Mouse (Mus musculus): ENCODE measurements at regions not wholly inside any gene's neighbourhood (a gene's known extent, or its start where the extent isn't known, plus 50 kb on each side); places are given as distances from the start of the nearest gene placed in this dataset.
A peak's percentile ranks its signal among the peaks of the same experiment; 100 is the strongest.

GRCm38 (mm10) chr3:104586342-104587175 is 51.9 kb upstream of the Slc16a1 start:
- H3K36me3 ChIP-seq (ENCODE audit: control insufficient read depth, insufficient read depth), result no peaks in the 10 kb centered on the region
- no peaks in the 10 kb centered on the region for H3K9me3 ChIP-seq (replicated peaks; ENCODE audit: control insufficient read depth, low read length)
- WGBS, result 85% methylated on average over 6 of the region's 6 CpGs
- ATAC-seq (replicated peaks; ENCODE audit: extremely low read depth, insufficient read depth, low FRiP score), result no peak
- H3K4me2 ChIP-seq (ENCODE audit: low read depth, low read length), result no peak overlapping the region
- no peak overlapping the region for H3K27ac ChIP-seq (ENCODE audit: low read length)
- no peaks in the 10 kb centered on the region for H3K27me3 ChIP-seq (ENCODE audit: control insufficient read depth, insufficient read depth, low read length)
- no peak overlapping the region for H3K9ac ChIP-seq (ENCODE audit: low read length)
- no peak overlapping the region for H3K4me3 ChIP-seq (ENCODE audit: low read length)
- no peaks in the 10 kb centered on the region for H3K4me1 ChIP-seq (ENCODE audit: control insufficient read depth, insufficient read depth, low read length)

DNA sequence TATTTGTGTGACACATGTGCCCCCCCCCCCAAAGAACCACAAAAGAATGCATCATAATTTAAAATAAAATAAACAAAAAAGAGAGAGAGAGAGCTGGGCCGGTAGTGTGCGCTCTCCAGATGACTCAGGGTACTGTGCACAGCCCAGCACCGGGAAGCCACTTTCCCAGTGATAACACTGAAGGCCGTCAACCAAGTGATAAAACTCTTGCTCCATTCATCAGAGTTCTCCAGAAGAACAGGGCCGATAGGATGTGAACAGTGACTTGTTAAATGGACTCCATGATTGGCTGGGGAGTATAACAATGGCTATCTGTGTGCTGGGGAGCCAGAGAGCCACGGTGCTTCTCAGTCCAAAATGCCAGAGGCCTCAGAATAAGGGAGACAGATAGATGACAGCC is 53.2 kb upstream of the Slc16a1 start:
- no peak overlapping the region for H3K9ac ChIP-seq (ENCODE audit: low read length)
- H3K27me3 ChIP-seq (ENCODE audit: control insufficient read depth, insufficient read depth, low read length), result no peaks in the 10 kb centered on the region
- H3K4me2 ChIP-seq (ENCODE audit: low read depth, low read length), result no peak overlapping the region
- no peaks in the 10 kb centered on the region for H3K4me1 ChIP-seq (ENCODE audit: control insufficient read depth, insufficient read depth, low read length)
- 22% methylated on average over 6 of the region's 6 CpGs for WGBS
- H3K36me3 ChIP-seq (ENCODE audit: control insufficient read depth, insufficient read depth), result no peaks in the 10 kb centered on the region
- peak; percentile 32; the same call in 1 of the 2 replicates for ATAC-seq (replicated peaks; ENCODE audit: extremely low read depth, insufficient read depth, low FRiP score)
- no peaks in the 10 kb centered on the region for H3K9me3 ChIP-seq (replicated peaks; ENCODE audit: control insufficient read depth, low read length)
- H3K4me3 ChIP-seq (ENCODE audit: low read length), result no peak overlapping the region
- no peak overlapping the region for H3K27ac ChIP-seq (ENCODE audit: low read length)

DNA sequence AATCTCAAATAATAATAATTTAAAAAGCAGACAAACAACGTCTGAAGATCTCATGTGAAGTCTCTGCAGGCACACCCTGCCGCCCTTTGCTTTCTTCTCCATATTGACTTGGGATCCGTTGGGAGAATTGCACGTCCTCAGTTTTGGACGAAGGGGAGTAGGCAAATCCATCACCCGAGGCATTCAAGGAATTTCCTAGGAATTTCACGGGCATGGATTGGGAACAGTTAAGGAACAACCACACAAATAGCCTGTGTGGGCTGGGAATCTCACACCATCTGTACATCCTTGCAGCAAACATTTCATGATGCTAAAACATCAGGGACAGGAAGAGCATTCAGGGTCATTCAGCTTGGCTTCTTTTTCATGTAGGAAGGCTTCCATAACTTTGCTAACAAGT is 55.2 kb upstream of the Slc16a1 start:
- no peaks in the 10 kb centered on the region for H3K36me3 ChIP-seq (ENCODE audit: control insufficient read depth, insufficient read depth)
- 53% methylated on average over 7 of the region's 7 CpGs for WGBS
- H3K4me3 ChIP-seq (ENCODE audit: low read length), result no peak overlapping the region
- H3K9ac ChIP-seq (ENCODE audit: low read length), result no peak overlapping the region
- no peak for ATAC-seq (replicated peaks; ENCODE audit: extremely low read depth, insufficient read depth, low FRiP score)
- H3K9me3 ChIP-seq (replicated peaks; ENCODE audit: control insufficient read depth, low read length), result no peaks in the 10 kb centered on the region
- H3K4me1 ChIP-seq (ENCODE audit: control insufficient read depth, insufficient read depth, low read length), result 0 out of 2 replicates have a peak, but pooled peaks cover 3% of the 10 kb centered on the region
- H3K27me3 ChIP-seq (ENCODE audit: control insufficient read depth, insufficient read depth, low read length), result no peaks in the 10 kb centered on the region
- no peak overlapping the region for H3K27ac ChIP-seq (ENCODE audit: low read length)
- no peak overlapping the region for H3K4me2 ChIP-seq (ENCODE audit: low read depth, low read length)

- no peak overlapping the region for H3K27ac ChIP-seq (ENCODE audit: low read length)
- no peaks in the 10 kb centered on the region for H3K9me3 ChIP-seq (replicated peaks; ENCODE audit: control insufficient read depth, low read length)
- no peaks in the 10 kb centered on the region for H3K27me3 ChIP-seq (ENCODE audit: control insufficient read depth, insufficient read depth, low read length)
- 0 out of 2 replicates have a peak, but pooled peaks cover 3% of the 10 kb centered on the region for H3K4me1 ChIP-seq (ENCODE audit: control insufficient read depth, insufficient read depth, low read length)
- 91% methylated on average over 10 of the region's 10 CpGs for WGBS
- H3K4me2 ChIP-seq (ENCODE audit: low read depth, low read length), result no peak overlapping the region
- no peak for ATAC-seq (replicated peaks; ENCODE audit: extremely low read depth, insufficient read depth, low FRiP score)
- no peak overlapping the region for H3K9ac ChIP-seq (ENCODE audit: low read length)
- no peak overlapping the region for H3K4me3 ChIP-seq (ENCODE audit: low read length)
- H3K36me3 ChIP-seq (ENCODE audit: control insufficient read depth, insufficient read depth), result no peaks in the 10 kb centered on the region
Measured at GRCm38 (mm10) chr3:104582521-104582920, 55.9 kb upstream of the Slc16a1 start.

DNA sequence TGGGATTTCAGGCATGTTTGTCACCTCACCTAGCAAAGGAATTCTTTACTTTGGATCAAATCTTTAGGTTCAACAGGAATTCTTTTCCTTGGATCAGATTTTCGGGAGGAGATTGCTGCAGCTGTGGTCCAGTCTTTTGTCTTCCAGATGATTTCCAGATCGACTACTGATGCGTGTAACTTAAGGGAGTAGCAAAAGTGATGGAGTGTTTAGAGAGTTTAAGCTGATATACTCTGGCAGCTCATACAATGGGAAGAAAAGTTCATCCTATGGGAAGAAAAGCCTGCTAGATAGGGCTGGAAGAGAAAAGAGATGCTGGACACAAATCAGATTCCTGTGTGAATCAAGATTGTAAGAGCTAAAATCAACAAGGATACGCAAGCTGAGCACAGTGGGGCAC is 59.3 kb upstream of the Slc16a1 start:
- H3K4me2 ChIP-seq (ENCODE audit: low read depth, low read length), result no peak overlapping the region
- no peaks in the 10 kb centered on the region for H3K36me3 ChIP-seq (ENCODE audit: control insufficient read depth, insufficient read depth)
- WGBS, result 79% methylated on average over 4 of the region's 4 CpGs
- H3K4me1 ChIP-seq (ENCODE audit: control insufficient read depth, insufficient read depth, low read length), result 0 out of 2 replicates have a peak, but pooled peaks cover 3% of the 10 kb centered on the region
- H3K27me3 ChIP-seq (ENCODE audit: control insufficient read depth, insufficient read depth, low read length), result no peaks in the 10 kb centered on the region
- no peaks in the 10 kb centered on the region for H3K9me3 ChIP-seq (replicated peaks; ENCODE audit: control insufficient read depth, low read length)
- H3K27ac ChIP-seq (ENCODE audit: low read length), result no peak overlapping the region
- no peak for ATAC-seq (replicated peaks; ENCODE audit: extremely low read depth, insufficient read depth, low FRiP score)
- no peak overlapping the region for H3K9ac ChIP-seq (ENCODE audit: low read length)
- no peak overlapping the region for H3K4me3 ChIP-seq (ENCODE audit: low read length)

DNA sequence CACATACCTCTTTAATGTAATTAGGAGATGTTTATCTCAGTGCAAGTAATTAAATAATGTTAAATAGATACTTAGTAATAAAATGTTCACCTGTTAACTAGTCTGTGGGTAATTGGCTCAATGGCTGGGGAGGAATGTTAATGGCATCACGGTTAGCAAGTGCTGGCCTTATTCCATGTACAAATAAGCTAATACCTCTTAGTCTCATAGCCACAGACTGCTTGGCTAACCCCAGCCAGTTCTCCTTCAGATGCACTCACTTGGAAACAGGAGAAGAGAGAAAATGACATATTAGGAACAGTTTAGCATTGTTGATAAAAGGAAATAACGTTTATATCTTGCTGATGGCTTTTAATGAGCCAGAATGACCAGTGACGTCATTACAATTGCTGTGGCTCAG is 60.1 kb upstream of the Slc16a1 start:
- WGBS, result 35% methylated on average over 3 of the region's 3 CpGs
- Histone ChIP-seq H3K4me3 (ENCODE audit: low read length) (no peak overlapping the region), H3K9ac (ENCODE audit: low read length) (no peak overlapping the region), H3K36me3 (ENCODE audit: control insufficient read depth, insufficient read depth) (no peaks in the 10 kb centered on the region), H3K9me3 (replicated peaks; ENCODE audit: control insufficient read depth, low read length) (no peaks in the 10 kb centered on the region), H3K27me3 (ENCODE audit: control insufficient read depth, insufficient read depth, low read length) (no peaks in the 10 kb centered on the region), H3K4me1 (ENCODE audit: control insufficient read depth, insufficient read depth, low read length) (0 out of 2 replicates have a peak, but pooled peaks cover 3% of the 10 kb centered on the region), H3K4me2 (ENCODE audit: low read depth, low read length) (no peak overlapping the region), H3K27ac (ENCODE audit: low read length) (no peak overlapping the region)
- no peak for ATAC-seq (replicated peaks; ENCODE audit: extremely low read depth, insufficient read depth, low FRiP score)

GRCm38 (mm10) chr3:104577228-104577927 is 61.1 kb upstream of the Slc16a1 start:
- WGBS, result 60% methylated on average over 5 of the region's 5 CpGs
- no peak for ATAC-seq (replicated peaks; ENCODE audit: extremely low read depth, insufficient read depth, low FRiP score)
- H3K9ac ChIP-seq (ENCODE audit: low read length), result no peak overlapping the region

DNA sequence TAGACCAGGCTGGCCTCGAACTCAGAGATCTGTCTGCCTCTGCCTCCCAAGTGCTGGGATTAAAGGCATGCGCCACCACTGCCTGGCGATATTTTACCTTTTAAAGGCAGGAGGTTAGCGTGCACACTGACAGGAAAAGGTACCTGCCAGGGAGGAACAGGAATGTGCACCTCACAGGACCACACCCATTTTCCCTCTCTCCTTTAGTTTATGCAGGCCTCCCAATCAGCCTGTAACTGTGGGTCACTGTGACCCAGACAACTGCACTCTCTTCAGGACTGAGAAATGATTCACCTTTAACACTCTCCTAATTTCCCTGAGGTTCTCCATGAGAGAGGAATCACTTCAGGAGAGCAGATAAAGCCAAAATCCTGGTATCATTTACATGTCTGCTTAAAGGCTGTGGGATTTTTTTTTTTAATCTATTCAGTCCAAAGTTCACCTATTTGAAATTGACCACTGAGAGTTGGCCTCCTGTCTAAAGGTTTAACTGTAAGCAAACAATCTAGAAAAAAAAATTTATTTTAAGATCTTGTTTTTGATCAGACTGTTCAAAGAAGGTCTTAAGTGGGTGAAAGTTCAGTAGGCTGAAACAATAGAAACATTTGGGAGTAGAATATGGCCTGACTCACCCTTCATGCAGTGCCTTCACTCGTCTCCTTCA is 61.7 kb upstream of the Lrig2 start:
- WGBS, result 78% methylated on average over 5 of the region's 5 CpGs
- no peak overlapping the region for H3K9ac ChIP-seq (ENCODE audit: low read length)
- no peaks in the 10 kb centered on the region for H3K27me3 ChIP-seq (ENCODE audit: control insufficient read depth, insufficient read depth, low read length)
- H3K27ac ChIP-seq (ENCODE audit: low read length), result no peak overlapping the region
- no peaks in the 10 kb centered on the region for H3K4me1 ChIP-seq (ENCODE audit: control insufficient read depth, insufficient read depth, low read length)
- ATAC-seq (replicated peaks; ENCODE audit: extremely low read depth, insufficient read depth, low FRiP score), result no peak
- H3K36me3 ChIP-seq (ENCODE audit: control insufficient read depth, insufficient read depth), result no peaks in the 10 kb centered on the region
- no peaks in the 10 kb centered on the region for H3K9me3 ChIP-seq (replicated peaks; ENCODE audit: control insufficient read depth, low read length)
- H3K4me2 ChIP-seq (ENCODE audit: low read depth, low read length), result no peak overlapping the region
- H3K4me3 ChIP-seq (ENCODE audit: low read length), result no peak overlapping the region

More at GRCm38 (mm10) chr3:104577228-104577927, 61.1 kb upstream of the Slc16a1 start:
- 0 out of 2 replicates have a peak, but pooled peaks cover 3% of the 10 kb centered on the region for H3K4me1 ChIP-seq (ENCODE audit: control insufficient read depth, insufficient read depth, low read length)
- no peaks in the 10 kb centered on the region for H3K36me3 ChIP-seq (ENCODE audit: control insufficient read depth, insufficient read depth)
- H3K4me3 ChIP-seq (ENCODE audit: low read length), result no peak overlapping the region
- H3K9me3 ChIP-seq (replicated peaks; ENCODE audit: control insufficient read depth, low read length), result no peaks in the 10 kb centered on the region
- H3K4me2 ChIP-seq (ENCODE audit: low read depth, low read length), result no peak overlapping the region
- H3K27me3 ChIP-seq (ENCODE audit: control insufficient read depth, insufficient read depth, low read length), result no peaks in the 10 kb centered on the region
- no peak overlapping the region for H3K27ac ChIP-seq (ENCODE audit: low read length)

Data from heart, embryonic 16.5 days (tissue).